ENCODE assay signal across 16 mouse cellular contexts in the genomic region with DNA sequence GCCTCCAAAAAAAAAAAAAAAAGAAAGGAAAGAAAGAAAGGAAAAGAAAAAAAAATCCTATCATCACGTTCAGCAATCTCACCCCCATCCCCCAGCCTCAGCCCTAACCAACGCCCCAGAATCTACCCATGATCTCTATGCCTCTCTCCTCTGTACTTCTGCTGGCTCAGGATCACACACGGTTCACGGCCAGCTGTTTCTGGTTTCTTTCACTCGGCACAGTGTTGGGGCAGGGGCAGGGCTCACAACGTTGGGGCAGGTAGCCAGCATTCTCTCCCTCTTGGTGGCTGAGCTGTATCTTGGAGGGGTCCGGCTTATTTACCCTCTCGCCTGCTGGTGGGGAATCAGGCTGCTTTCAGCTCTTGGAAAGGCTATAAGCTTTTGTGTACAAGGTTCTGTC.
A peak's percentile ranks its signal among the peaks of the same experiment; 100 is the strongest.
DNase-seq lines count a peak whose midpoint lies in the region; ATAC-seq and TF ChIP-seq lines count a peak whose summit lies in the region.
"Had no signal": no experiment of that assay in that cellular context is flagged by ENCODE, and none has a peak within 500 bp of the region (broad histone marks: within the 10 kb centered on the region; RNA-seq: fewer than 3 reads in every experiment).

No protein-coding gene starts in this region.

- H3K4me1 ChIP-seq in hindbrain, embryonic 12.5 days = peaks cover 34% of the 10 kb centered on the region
- peaks cover 9% of the 10 kb centered on the region for H3K4me1 ChIP-seq in hindbrain, embryonic 14.5 days (replicated peaks; ENCODE audit: control insufficient read depth, insufficient read depth, low read length)
- H3K4me1 ChIP-seq in embryonic facial prominence, embryonic 11.5 days (ENCODE audit: control insufficient read depth, insufficient read depth, low read length) = 0 out of 2 replicates have a peak, but pooled peaks cover 2% of the 10 kb centered on the region
- H3K4me1 ChIP-seq in limb, embryonic 13.5 days = peaks cover 41% of the 10 kb centered on the region

- no peak overlapping the region for H3K27ac ChIP-seq in gastrocnemius, adult 2 months
- peak overlapping the region; percentile 40; the same call in 1 of the 2 replicates for H3K27ac ChIP-seq in hindbrain, embryonic 12.5 days
- no peak overlapping the region for H3K27ac ChIP-seq in hindbrain, embryonic 14.5 days
- H3K27ac ChIP-seq in embryonic facial prominence, embryonic 11.5 days (replicated peaks; ENCODE audit: low read depth, low read length) = no peak overlapping the region
- peak overlapping the region; percentile 29; the same call in 1 of the 2 replicates for H3K27ac ChIP-seq in limb, embryonic 13.5 days
- H3K27ac ChIP-seq: forebrain, embryonic 12.5 days; kidney, embryonic 15.5 days; limb, embryonic 12.5 days; macrophage; midbrain, embryonic 12.5 days had no signal

- no peak overlapping the region for H3K9ac ChIP-seq in hindbrain, embryonic 12.5 days
- no peak overlapping the region for H3K9ac ChIP-seq in hindbrain, embryonic 14.5 days
- H3K9ac ChIP-seq in embryonic facial prominence, embryonic 11.5 days (replicated peaks; ENCODE audit: low read length) = no peak overlapping the region
- H3K9ac ChIP-seq in limb, embryonic 13.5 days = no peak overlapping the region
- H3K9ac ChIP-seq: forebrain, embryonic 12.5 days; kidney, embryonic 15.5 days; limb, embryonic 12.5 days; midbrain, embryonic 12.5 days had no signal

- H3K9me3 ChIP-seq in hindbrain, embryonic 12.5 days (replicated peaks) = no peaks in the 10 kb centered on the region
- no peaks in the 10 kb centered on the region for H3K9me3 ChIP-seq in hindbrain, embryonic 14.5 days (ENCODE audit: control insufficient read depth, low read length)
- H3K9me3 ChIP-seq in embryonic facial prominence, embryonic 11.5 days (replicated peaks; ENCODE audit: control insufficient read depth, low read length) = no peaks in the 10 kb centered on the region
- no peaks in the 10 kb centered on the region for H3K9me3 ChIP-seq in limb, embryonic 13.5 days
- H3K9me3 ChIP-seq: forebrain, embryonic 12.5 days; kidney, embryonic 15.5 days; limb, embryonic 12.5 days; midbrain, embryonic 12.5 days had no signal

- no peak overlapping the region for H3K4me2 ChIP-seq in hindbrain, embryonic 12.5 days (replicated peaks)
- no peak overlapping the region for H3K4me2 ChIP-seq in hindbrain, embryonic 14.5 days (replicated peaks)
- H3K4me2 ChIP-seq in embryonic facial prominence, embryonic 11.5 days (ENCODE audit: low read depth, low read length) = no peak overlapping the region
- peak overlapping the region; percentile 7 for H3K4me2 ChIP-seq in limb, embryonic 13.5 days (replicated peaks)
- H3K4me2 ChIP-seq: forebrain, embryonic 12.5 days; kidney, embryonic 15.5 days; limb, embryonic 12.5 days; midbrain, embryonic 12.5 days had no signal

- no peak for TF ChIP-seq CTCF in gastrocnemius, adult 2 months (IDR thresholded peaks at IDR 0.05)

- no peak for ATAC-seq in hindbrain, embryonic 12.5 days (ENCODE audit: low FRiP score)
- no peak for ATAC-seq in hindbrain, embryonic 14.5 days (ENCODE audit: low FRiP score)
- no peak; the same call in 1 of the 2 replicates for ATAC-seq in embryonic facial prominence, embryonic 11.5 days (replicated peaks; ENCODE audit: insufficient number of reproducible peaks, low FRiP score, low TSS enrichment, low read depth)
- peak; percentile 60; the same call in 1 of the 2 replicates for ATAC-seq in limb, embryonic 13.5 days (ENCODE audit: low FRiP score, low read depth)
- ATAC-seq: hindbrain, embryonic 16.5 days; Patski had no signal

- H3K4me3 ChIP-seq in gastrocnemius, adult 2 months = no peak overlapping the region
- H3K4me3 ChIP-seq in hindbrain, embryonic 12.5 days = no peak overlapping the region
- no peak overlapping the region for H3K4me3 ChIP-seq in hindbrain, embryonic 14.5 days (replicated peaks; ENCODE audit: low read length)
- no peak overlapping the region for H3K4me3 ChIP-seq in embryonic facial prominence, embryonic 11.5 days (ENCODE audit: low read depth, low read length)
- no peak overlapping the region for H3K4me3 ChIP-seq in limb, embryonic 13.5 days
- H3K4me3 ChIP-seq: forebrain, embryonic 12.5 days; kidney, embryonic 15.5 days; limb, embryonic 12.5 days; midbrain, embryonic 12.5 days; myocyte had no signal

- no peaks in the 10 kb centered on the region for H3K36me3 ChIP-seq in hindbrain, embryonic 12.5 days
- no peaks in the 10 kb centered on the region for H3K36me3 ChIP-seq in hindbrain, embryonic 14.5 days (replicated peaks; ENCODE audit: control insufficient read depth, insufficient read depth)
- H3K36me3 ChIP-seq in embryonic facial prominence, embryonic 11.5 days (replicated peaks; ENCODE audit: control insufficient read depth, insufficient read depth, low read depth, low read length) = no peaks in the 10 kb centered on the region
- no peaks in the 10 kb centered on the region for H3K36me3 ChIP-seq in limb, embryonic 13.5 days
- H3K36me3 ChIP-seq: forebrain, embryonic 12.5 days; kidney, embryonic 15.5 days; limb, embryonic 12.5 days; midbrain, embryonic 12.5 days had no signal

- intact Hi-C loops in gastrocnemius, postnatal 14 days (cut with DNase I; ENCODE audit: low total_unique reads) = no loop called here
- intact Hi-C loops in gastrocnemius, adult 2 months (cut with DNase I) = no loop called here

- H3K27me3 ChIP-seq in hindbrain, embryonic 12.5 days = no peaks in the 10 kb centered on the region
- H3K27me3 ChIP-seq in hindbrain, embryonic 14.5 days (ENCODE audit: control insufficient read depth, insufficient read depth, low read length) = no peaks in the 10 kb centered on the region
- no peaks in the 10 kb centered on the region for H3K27me3 ChIP-seq in embryonic facial prominence, embryonic 11.5 days (ENCODE audit: control insufficient read depth, insufficient read depth, low read length)
- no peaks in the 10 kb centered on the region for H3K27me3 ChIP-seq in limb, embryonic 13.5 days
- H3K27me3 ChIP-seq: forebrain, embryonic 12.5 days; limb, embryonic 12.5 days; midbrain, embryonic 12.5 days; Patski had no signal

- peak; percentile 24 for DNase-seq in gastrocnemius, postnatal 14 days
- DNase-seq in gastrocnemius, adult 2 months = no peak
- no peak for DNase-seq in hindbrain, embryonic 14.5 days (ENCODE audit: low spot score)
- peak; percentile 33 for DNase-seq in embryonic facial prominence, embryonic 11.5 days (ENCODE audit: low spot score)
- no peak for DNase-seq in frontal cortex, postnatal 36 days (ENCODE audit: low spot score in 2 of 2)
- DNase-seq in urinary bladder, postnatal 14 days (ENCODE audit: low spot score) = no peak

- 52% methylated on average over 8 of the region's 8 CpGs for WGBS in hindbrain, embryonic 12.5 days
- 53% methylated on average over 8 of the region's 8 CpGs for WGBS in hindbrain, embryonic 14.5 days
- WGBS in embryonic facial prominence, embryonic 11.5 days = 45% methylated on average over 8 of the region's 8 CpGs
- WGBS in limb, embryonic 13.5 days = 21% methylated on average over 8 of the region's 8 CpGs

Comparison
In these comparisons a context has a peak if more than half of its experiments do, and no peak if none do; other contexts are left out.
1. DNase-seq: peak in gastrocnemius, postnatal 14 days (single experiment) and embryonic facial prominence, embryonic 11.5 days (single experiment); none in gastrocnemius, adult 2 months (single experiment), hindbrain, embryonic 14.5 days (single experiment), frontal cortex, postnatal 36 days (0 of 2) and urinary bladder, postnatal 14 days (single experiment).
2. H3K27ac ChIP-seq: peak in hindbrain, embryonic 12.5 days (single experiment) and limb, embryonic 13.5 days (single experiment); none in gastrocnemius, adult 2 months (single experiment), hindbrain, embryonic 14.5 days (single experiment) and embryonic facial prominence, embryonic 11.5 days (single experiment).